Mouse (Mus musculus) forebrain, postnatal 0 days (tissue): ENCODE measurements around the gene Sycp1. TPM values are rescaled to one million over a fixed set of nuclear protein-coding genes. Genes with fewer than 3 reads are reported as not detected.

Source experiments
- ATAC-seq: fragments of 200-750 bp; cut with Nextera tagmentation; 2 replicates; pipeline ENCODE4 v1.8.0; 2017; ENCODE audit warnings: mild to moderate bottlenecking, moderate library complexity
- DNase-seq: peaks from one replicate; pipeline ENCODE4 v3.0.0-alpha.2; 2015
- H3K27ac ChIP-seq: fragments of 300-500 bp; sonication (generic); 2 replicates; pipeline ENCODE4 v1.5.1; 2014; ENCODE audit warnings: low read depth, mild to moderate bottlenecking, antibody characterized with exemption, low read length, moderate library complexity, mixed read lengths
- H3K27me3 ChIP-seq: fragments of 300-500 bp; sonication (generic); 2 replicates; pipeline ENCODE4 v1.6.1; 2014; ENCODE audit warnings: mild to moderate bottlenecking, low read length, mixed read lengths; ENCODE audit not compliant: insufficient read depth
- H3K36me3 ChIP-seq: fragments of 300-500 bp; sonication (generic); 2 replicates; pipeline ENCODE4 v1.6.1; 2014; ENCODE audit warnings: mild to moderate bottlenecking, moderate library complexity; ENCODE audit not compliant: insufficient read depth
- H3K4me1 ChIP-seq: fragments of 300-500 bp; sonication (generic); 2 replicates; pipeline ENCODE4 v1.6.1; 2014; ENCODE audit warnings: antibody characterized with exemption; ENCODE audit not compliant: insufficient read depth
- H3K4me2 ChIP-seq: fragments of 300-500 bp; sonication (generic); 2 replicates; pipeline ENCODE4 v1.6.1; 2014; ENCODE audit warnings: low read depth, mild to moderate bottlenecking, moderate library complexity
- H3K4me3 ChIP-seq: fragments of 300-500 bp; sonication (generic); 2 replicates; pipeline ENCODE4 v1.5.1; 2014; ENCODE audit warnings: low read depth, low read length, mixed read lengths
- H3K9ac ChIP-seq: fragments of 300-500 bp; sonication (generic); 2 replicates; pipeline ENCODE4 v1.6.1; 2014; ENCODE audit warnings: mild to moderate bottlenecking
- H3K9me3 ChIP-seq: fragments of 300-500 bp; sonication (generic); 2 replicates; pipeline ENCODE4 v1.6.1; 2016; ENCODE audit warnings: low read length
- CTCF ChIP-seq: sonication (generic); IDR thresholded peaks from 2 replicates; pipeline ENCODE4 v1.5.1; 2016; ENCODE audit warnings: antibody characterized with exemption, control low read depth, low read depth
- WGBS: fragments of 180-500 bp; shearing (Covaris S2); extraction: QIAGEN DNeasy Blood & Tissue Kit; methylation state at CpG from one replicate; pipeline ENCODE4 v1.1.7; 2014; 5-methylcytosine and 5-hydroxymethylcytosine counted together
- polyA plus RNA-seq: library from polyadenylated mRNA; unstranded; fragments of >200 nt; fragmentation: Nextera tagmentation; extraction: Ambion mirVana; gene quantifications from 2 replicates; pipeline ENCODE4 v1.2.1, GENCODE M21; 2015
- total RNA-seq: library from RNA; depleted of rRNA; stranded (reverse); fragments of >200 nt; gene quantifications from 2 replicates; pipeline ENCODE4 v1.2.3, GENCODE M21; 2014; rRNA removed

The Sycp1 gene
- total and polyA plus RNA-seq, 2 experiments from 2014 or later: not detected

DNA sequence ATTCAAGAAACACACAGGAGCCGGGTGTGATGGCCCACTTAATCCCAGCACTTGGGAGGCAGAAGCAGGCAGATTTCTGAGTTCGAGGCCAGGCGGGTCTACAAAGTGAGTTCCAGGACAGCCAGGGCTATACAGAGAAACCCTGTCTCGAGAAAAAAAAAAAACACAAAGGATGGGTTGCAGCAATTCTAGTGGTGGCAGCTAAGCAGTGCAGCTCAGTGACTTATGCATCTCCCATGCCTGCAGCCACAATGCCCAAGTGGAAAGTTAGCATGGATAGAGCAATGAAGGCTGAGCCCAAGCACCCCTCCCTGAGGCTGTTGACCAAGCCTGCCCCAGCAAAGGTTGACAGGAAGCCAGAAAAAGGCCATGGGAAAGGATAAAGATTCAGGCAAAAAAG lies 55.4 kb downstream of the Sycp1 start:
- DNase-seq: no peak
- no peak for TF ChIP-seq CTCF
- Histone ChIP-seq H3K4me2 (no peak overlapping the region), H3K9me3 (no peaks in the 10 kb centered on the region), H3K4me1 (no peaks in the 10 kb centered on the region), H3K9ac (no peak overlapping the region), H3K4me3 (no peak overlapping the region), H3K36me3 (no peaks in the 10 kb centered on the region), H3K27me3 (no peaks in the 10 kb centered on the region), H3K27ac (no peak overlapping the region)
- WGBS: 74% methylated on average over 4 of the region's 4 CpGs
- no peak for ATAC-seq

GRCm38 (mm10) chr3:102848661-102849060 lies 87.2 kb downstream of the Sycp1 start:
- H3K27me3 ChIP-seq: no peaks in the 10 kb centered on the region
- no peak overlapping the region for H3K9ac ChIP-seq
- DNase-seq (no peak), ATAC-seq (no peak)
- H3K36me3 ChIP-seq: no peaks in the 10 kb centered on the region
- no peak for TF ChIP-seq CTCF
- no peak overlapping the region for H3K4me3 ChIP-seq
- no peaks in the 10 kb centered on the region for H3K9me3 ChIP-seq
- no peak overlapping the region for H3K27ac ChIP-seq
- no peaks in the 10 kb centered on the region for H3K4me1 ChIP-seq
- no peak overlapping the region for H3K4me2 ChIP-seq

- Histone ChIP-seq H3K4me2 (no peak overlapping the region), H3K27me3 (no peaks in the 10 kb centered on the region), H3K4me3 (no peak overlapping the region), H3K9ac (no peak overlapping the region), H3K4me1 (no peaks in the 10 kb centered on the region), H3K36me3 (no peaks in the 10 kb centered on the region), H3K9me3 (no peaks in the 10 kb centered on the region), H3K27ac (no peak overlapping the region)
- DNase-seq (peak; percentile 3), ATAC-seq (no peak)
- WGBS: 44% methylated on average over 1 of the region's 1 CpGs
- peak; percentile 38 for TF ChIP-seq CTCF
Measured at GRCm38 (mm10) chr3:102842386-102842785, 93.5 kb downstream of the Sycp1 start.

- peak; percentile 53; the same call in 1 of the 2 replicates for ATAC-seq
- DNase-seq: peak; percentile 77
- H3K4me2 ChIP-seq: no peak overlapping the region
- H3K27me3 ChIP-seq: no peaks in the 10 kb centered on the region
- H3K4me1 ChIP-seq: no peaks in the 10 kb centered on the region
- H3K9ac ChIP-seq: no peak overlapping the region
- no peak overlapping the region for H3K4me3 ChIP-seq
- no peaks in the 10 kb centered on the region for H3K36me3 ChIP-seq
- H3K9me3 ChIP-seq: no peaks in the 10 kb centered on the region
- TF ChIP-seq CTCF: peak; percentile 79
- no peak overlapping the region for H3K27ac ChIP-seq
- WGBS: 6% methylated on average over 3 of the region's 3 CpGs
Measured at GRCm38 (mm10) chr3:102803937-102804336, 132.0 kb downstream of the Sycp1 start.

DNA sequence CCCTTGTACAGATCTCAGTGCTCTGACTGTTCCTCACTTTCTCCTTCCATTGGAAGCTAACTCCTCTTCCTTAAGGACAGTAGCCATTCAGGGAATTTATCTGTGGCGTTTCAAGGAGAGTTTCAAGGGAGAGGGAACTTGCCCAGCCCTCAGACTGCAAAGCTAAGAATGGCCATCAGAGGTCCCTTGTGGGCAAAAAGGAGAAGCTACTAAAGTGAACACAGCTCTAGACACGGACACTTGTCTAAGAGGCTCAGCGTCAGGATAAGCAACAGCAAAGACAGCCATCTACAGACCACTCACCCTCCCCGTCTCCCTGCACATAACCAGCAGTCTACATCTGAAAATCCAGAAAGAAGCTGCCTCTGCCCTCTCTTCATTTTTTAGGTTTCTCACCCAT lies 148.5 kb downstream of the Sycp1 start:
- ATAC-seq (no peak), DNase-seq (no peak)
- no peaks in the 10 kb centered on the region for H3K36me3 ChIP-seq
- 40% methylated on average over 4 of the region's 4 CpGs for WGBS
- H3K4me3 ChIP-seq: no peak overlapping the region
- H3K27me3 ChIP-seq: no peaks in the 10 kb centered on the region
- no peak overlapping the region for H3K9ac ChIP-seq
- H3K9me3 ChIP-seq: no peaks in the 10 kb centered on the region
- no peaks in the 10 kb centered on the region for H3K4me1 ChIP-seq
- H3K4me2 ChIP-seq: no peak overlapping the region
- TF ChIP-seq CTCF: no peak
- no peak overlapping the region for H3K27ac ChIP-seq

DNA sequence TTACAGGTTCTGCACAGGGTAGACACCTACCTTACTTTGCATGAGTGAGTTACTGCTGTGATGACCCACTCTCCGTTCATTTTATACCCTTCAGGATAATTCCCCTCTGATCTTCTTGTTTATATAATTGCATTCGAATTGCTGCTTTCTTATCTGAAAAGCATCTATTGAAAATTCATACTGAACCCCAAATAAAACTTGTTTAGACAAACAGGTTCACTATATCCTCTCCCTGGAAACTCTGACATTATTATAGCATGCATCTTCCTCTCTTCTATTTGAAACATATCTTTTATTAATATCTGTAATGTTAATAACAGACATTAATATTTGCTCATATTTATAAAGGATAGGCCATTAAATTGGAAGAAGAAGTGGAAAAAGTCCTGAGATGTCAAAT lies 153.3 kb downstream of the Sycp1 start, which contains the start of gene Tshb:
Gene Tshb, minus strand, starts transcription at position 101 of the 400 bp plus-strand sequence.
- Histone ChIP-seq H3K4me2 (no peak within 1 kb of the TSS), H3K9me3 (no peaks in the 10 kb centered on the region), H3K4me1 (no peaks in the 10 kb centered on the region), H3K36me3 (no peaks in the 10 kb centered on the region), H3K9ac (no peak within 1 kb of the TSS), H3K27me3 (no peaks in the 10 kb centered on the region), H3K27ac (no peak within 1 kb of the TSS), H3K4me3 (no peak within 1 kb of the TSS)
- no peak for TF ChIP-seq CTCF
- DNase-seq: no peak
- no peak for ATAC-seq
- 87% methylated on average over 2 of the region's 2 CpGs for WGBS

DNA sequence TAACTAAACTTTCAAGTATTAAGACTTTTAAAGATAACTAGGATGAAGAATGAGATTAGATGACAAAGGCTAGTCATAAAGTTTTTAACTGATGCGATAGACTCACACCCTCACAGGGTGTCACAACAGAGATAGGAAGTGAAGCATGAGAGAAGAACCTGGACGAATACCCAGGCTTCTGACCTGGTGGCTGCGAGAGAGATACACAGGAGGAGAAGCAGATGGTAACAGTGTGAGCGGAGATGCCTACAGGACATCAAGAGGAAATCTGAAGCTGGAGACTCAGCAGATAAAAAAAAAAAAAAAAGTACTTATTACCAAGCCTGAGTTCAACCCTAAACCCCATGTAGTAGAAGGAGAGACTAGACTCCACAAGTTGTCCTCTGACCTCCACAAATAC lies 162.9 kb downstream of the Sycp1 start:
- H3K9me3 ChIP-seq: no peaks in the 10 kb centered on the region
- no peak overlapping the region for H3K4me3 ChIP-seq
- no peak for TF ChIP-seq CTCF
- no peak for ATAC-seq
- H3K27me3 ChIP-seq: no peaks in the 10 kb centered on the region
- H3K36me3 ChIP-seq: peaks cover 5% of the 10 kb centered on the region; the same call in 1 of the 2 replicates
- no peak overlapping the region for H3K27ac ChIP-seq
- H3K4me1 ChIP-seq: no peaks in the 10 kb centered on the region
- DNase-seq: no peak
- H3K4me2 ChIP-seq: no peak overlapping the region
- 94% methylated on average over 4 of the region's 4 CpGs for WGBS
- no peak overlapping the region for H3K9ac ChIP-seq

Other genes starting within 250 kb of the Sycp1 start
- gene Tspan2, start 201.6 kb downstream of the Sycp1 start, total RNA-seq: 12.7 and 14.0 TPM in 2 replicates
- gene Tspan2, start 201.6 kb downstream of the Sycp1 start, polyA plus RNA-seq: 7.0 and 10.1 TPM in 2 replicates
- not detected in 2 replicates for gene Tshb, start 153.4 kb downstream of the Sycp1 start, total RNA-seq
- gene Tshb, start 153.4 kb downstream of the Sycp1 start, polyA plus RNA-seq: 0.11 and 0.14 TPM in 2 replicates
- gene Nr1h5, start 28.0 kb upstream of the Sycp1 start, total RNA-seq: 0.52 TPM in 1 of 2 replicates, not detected in the other
- gene Nr1h5, start 28.0 kb upstream of the Sycp1 start, polyA plus RNA-seq: 0.05 and 0.17 TPM in 2 replicates
- 25.9 and 29.6 TPM in 2 replicates for gene Sike1, start 59.6 kb upstream of the Sycp1 start, total RNA-seq
- 43.0 and 48.2 TPM in 2 replicates for gene Sike1, start 59.6 kb upstream of the Sycp1 start, polyA plus RNA-seq
- 330 and 341 TPM in 2 replicates for gene Csde1, start 84.3 kb upstream of the Sycp1 start, total RNA-seq
- 269 and 315 TPM in 2 replicates for gene Csde1, start 84.3 kb upstream of the Sycp1 start, polyA plus RNA-seq
- 71.8 and 78.2 TPM in 2 replicates for gene Nras, start 122.2 kb upstream of the Sycp1 start, total RNA-seq
- gene Nras, start 122.2 kb upstream of the Sycp1 start, polyA plus RNA-seq: 74.2 and 81.9 TPM in 2 replicates
- not detected in 2 replicates for gene Ampd1, start 137.9 kb upstream of the Sycp1 start, total RNA-seq
- gene Ampd1, start 137.9 kb upstream of the Sycp1 start, polyA plus RNA-seq: not detected in 2 replicates
- 1.4 and 1.5 TPM in 2 replicates for gene Dennd2c, start 166.5 kb upstream of the Sycp1 start, total RNA-seq
- gene Dennd2c, start 166.5 kb upstream of the Sycp1 start, polyA plus RNA-seq: 0.58 TPM in 2 replicates
- 105 and 121 TPM in 2 replicates for gene Bcas2, start 235.6 kb upstream of the Sycp1 start, total RNA-seq
- gene Bcas2, start 235.6 kb upstream of the Sycp1 start, polyA plus RNA-seq: 213 and 237 TPM in 2 replicates